Mouse (Mus musculus) spleen, adult 2 months (tissue): ENCODE results near the gene Glud1. TPM values are rescaled to one million over a fixed set of nuclear protein-coding genes. Genes with fewer than 3 reads are reported as not detected.

Source experiments
- DNase-seq, 2 experiments: peaks; one replicate each; pipeline versions ENCODE4 v3.0.0 to v3.0.0-alpha.2; 2012 to 2021; ENCODE audit warnings: low spot score in 2 of 2, low read depth in 1 of 2
- H3K27ac ChIP-seq: fragments of 200-500 bp; 2 replicates; pipeline ENCODE4 v1.5.1; 2012; ENCODE audit warnings: low read length, inconsistent platforms; ENCODE audit not compliant: insufficient read depth
- H3K27me3 ChIP-seq: fragments of 200-500 bp; 2 replicates; pipeline ENCODE4 v1.6.1; 2012; ENCODE audit warnings: mild to moderate bottlenecking, moderate library complexity, low read length, inconsistent platforms; ENCODE audit not compliant: control insufficient read depth, insufficient read depth
- H3K36me3 ChIP-seq: fragments of 200-500 bp; 2 replicates; pipeline ENCODE4 v1.6.1; 2012; ENCODE audit warnings: mild to moderate bottlenecking, low read length, inconsistent platforms; ENCODE audit not compliant: control insufficient read depth, insufficient read depth
- H3K4me1 ChIP-seq: fragments of 200-500 bp; 2 replicates; pipeline ENCODE4 v1.6.1; 2011; ENCODE audit warnings: inconsistent platforms; ENCODE audit not compliant: control insufficient read depth, insufficient read depth, insufficient read length
- H3K4me3 ChIP-seq: fragments of 200-500 bp; 2 replicates; pipeline ENCODE4 v1.5.1; 2011; ENCODE audit warnings: mild to moderate bottlenecking, inconsistent platforms; ENCODE audit not compliant: insufficient read depth, insufficient read length; ENCODE audit errors: extremely low read depth
- CTCF ChIP-seq: fragments of 200-500 bp; IDR thresholded peaks from 2 replicates; pipeline ENCODE4 v1.5.1; 2011; ENCODE audit warnings: mild to moderate bottlenecking, inconsistent platforms; ENCODE audit not compliant: insufficient read depth, insufficient read length, insufficient replicate concordance; ENCODE audit errors: extremely low read depth
- POLR2A ChIP-seq: fragments of 200-500 bp; IDR thresholded peaks from 2 replicates; pipeline ENCODE4 v1.6.1; 2011; ENCODE audit warnings: low read depth, low read length, inconsistent platforms
- WGBS: fragments of 180-500 bp; shearing (Covaris S2); methylation state at CpG from one replicate; pipeline ENCODE4 v1.1.7; 2018; 5-methylcytosine and 5-hydroxymethylcytosine counted together
- polyA plus RNA-seq: library from polyadenylated mRNA; depleted of rRNA; stranded (reverse); fragments of >200 nt; gene quantifications from 2 replicates; pipeline ENCODE4 v1.2.3, GENCODE M21; 2012; rRNA removed

The Glud1 gene
- 47.7 and 60.1 TPM in 2 replicates for polyA plus RNA-seq

DNA sequence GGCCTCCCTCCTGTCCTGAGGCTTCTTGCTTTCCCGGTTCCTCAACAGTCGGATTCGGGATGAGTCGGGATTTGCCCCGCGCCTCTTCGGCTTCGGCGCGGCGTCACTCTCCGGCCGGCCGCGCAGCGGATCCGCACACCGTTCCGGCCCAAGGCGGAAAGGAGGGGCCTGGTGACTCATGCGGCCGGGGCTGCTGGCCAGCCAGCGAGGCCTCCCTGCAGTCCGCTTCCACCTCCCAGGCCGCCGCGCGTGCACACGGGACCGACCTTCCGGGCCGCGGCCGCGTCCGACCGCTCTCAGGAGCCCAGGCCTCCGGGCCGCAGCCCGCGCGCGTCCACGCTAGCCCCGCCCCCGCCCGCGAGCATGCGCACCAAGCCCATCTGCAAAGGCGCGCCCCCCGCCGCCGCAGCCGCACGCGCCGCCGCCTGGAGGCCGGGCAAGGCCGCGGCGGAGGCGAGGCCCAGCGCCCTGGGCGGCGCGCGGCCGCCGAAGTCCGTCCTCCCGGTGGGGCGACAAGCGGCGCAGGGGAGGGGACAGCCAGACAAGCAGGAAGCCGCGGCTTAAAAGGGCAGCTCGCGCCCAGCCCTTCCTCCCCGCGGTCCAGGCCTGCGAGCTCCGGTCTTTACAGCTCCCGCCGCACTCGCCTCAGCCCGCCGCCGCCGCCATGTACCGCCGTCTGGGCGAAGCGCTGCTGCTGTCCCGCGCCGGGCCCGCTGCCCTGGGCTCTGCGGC, at the start of gene Glud1, which contains the start of gene Shld2:
Gene Glud1, plus strand, starts transcription at position 494 of the 732 bp plus-strand sequence.
Gene Shld2, minus strand, starts transcription at position 260 of the 732 bp plus-strand sequence.
- TF ChIP-seq CTCF (no peak), POLR2A (peak; percentile 68; the same call in 1 of the 2 replicates)
- WGBS: under 1% methylated on average over 98 of the region's 100 CpGs

GRCm38 (mm10) chr14:34268046-34268445, 42.5 kb upstream of the Glud1 start:
- H3K4me3 ChIP-seq: no peak overlapping the region
- no peak for DNase-seq
- TF ChIP-seq CTCF (no peak), POLR2A (no peak)
- no peaks in the 10 kb centered on the region for H3K36me3 ChIP-seq
- 91% methylated on average over 9 of the region's 9 CpGs for WGBS
- no peak overlapping the region for H3K27ac ChIP-seq
- H3K27me3 ChIP-seq: no peaks in the 10 kb centered on the region
- no peaks in the 10 kb centered on the region for H3K4me1 ChIP-seq

More for the DNA sequence above, at the start of gene Glud1, which contains the start of gene Shld2:
- H3K4me1 ChIP-seq: peaks cover 9% of the 10 kb centered on the region; the same call in 1 of the 2 replicates
- H3K36me3 ChIP-seq: no peaks in the 10 kb centered on the region
- H3K27ac ChIP-seq: peak within 1 kb of the TSS; percentile 86
- no peaks in the 10 kb centered on the region for H3K27me3 ChIP-seq
- peak; percentile 79 to 93 for DNase-seq
- peak within 1 kb of the TSS; percentile 88 for H3K4me3 ChIP-seq

DNA sequence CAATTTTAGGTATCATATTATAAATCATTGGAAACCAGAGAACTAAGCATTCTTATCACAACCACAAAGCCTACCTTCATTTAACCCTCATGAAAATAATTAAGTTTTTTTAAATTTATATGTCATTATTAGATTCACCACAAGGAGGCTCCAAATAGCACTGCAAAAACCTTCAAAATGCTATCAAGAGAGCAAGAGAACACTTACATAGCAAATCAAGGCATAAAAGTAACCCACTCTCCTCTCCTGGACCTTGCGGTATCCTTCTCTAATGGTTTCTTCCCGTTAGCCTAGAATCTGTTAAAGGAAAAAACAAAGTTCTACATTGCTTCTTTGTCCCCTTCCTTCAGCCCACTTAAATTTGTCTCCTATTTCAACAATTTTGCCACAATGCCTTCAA, 37.2 kb upstream of the Glud1 start:
- Histone ChIP-seq H3K4me1 (no peaks in the 10 kb centered on the region), H3K27ac (no peak overlapping the region), H3K27me3 (no peaks in the 10 kb centered on the region), H3K4me3 (no peak overlapping the region), H3K36me3 (no peaks in the 10 kb centered on the region)
- no peak for DNase-seq
- no peak for TF ChIP-seq CTCF
- TF ChIP-seq POLR2A: no peak
- WGBS: 76% methylated on average over 2 of the region's 2 CpGs

GRCm38 (mm10) chr14:34274141-34274540, 36.4 kb upstream of the Glud1 start:
- no peaks in the 10 kb centered on the region for H3K4me1 ChIP-seq
- H3K4me3 ChIP-seq: no peak overlapping the region
- no peaks in the 10 kb centered on the region for H3K27me3 ChIP-seq
- TF ChIP-seq POLR2A (no peak), CTCF (no peak)
- H3K27ac ChIP-seq: no peak overlapping the region
- H3K36me3 ChIP-seq: no peaks in the 10 kb centered on the region
- WGBS: 96% methylated on average over 3 of the region's 3 CpGs
- no peak for DNase-seq

DNA sequence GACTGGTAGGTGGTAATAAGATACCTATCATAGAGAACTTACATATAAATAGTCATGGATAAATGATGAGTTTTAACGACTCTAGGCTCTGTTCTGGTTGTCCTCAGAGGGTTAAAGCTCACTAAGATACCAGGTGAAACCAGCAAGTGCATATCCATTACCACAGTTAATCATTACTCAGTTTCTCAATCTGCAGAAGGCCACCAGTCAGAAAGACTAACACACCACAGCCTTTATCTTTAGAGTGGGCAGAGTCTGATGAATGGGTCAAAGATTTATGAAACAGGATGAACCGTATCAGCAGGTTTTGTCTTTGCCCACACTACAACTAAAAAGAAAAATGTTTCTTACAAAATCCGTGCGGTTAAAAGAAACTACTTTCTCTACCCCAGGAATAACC, 35.3 kb upstream of the Glud1 start:
- H3K4me3 ChIP-seq: no peak overlapping the region
- no peaks in the 10 kb centered on the region for H3K36me3 ChIP-seq
- no peak overlapping the region for H3K27ac ChIP-seq
- no peaks in the 10 kb centered on the region for H3K27me3 ChIP-seq
- DNase-seq: no peak
- TF ChIP-seq CTCF (no peak), POLR2A (no peak)
- WGBS: 85% methylated on average over 4 of the region's 4 CpGs
- no peaks in the 10 kb centered on the region for H3K4me1 ChIP-seq

DNA sequence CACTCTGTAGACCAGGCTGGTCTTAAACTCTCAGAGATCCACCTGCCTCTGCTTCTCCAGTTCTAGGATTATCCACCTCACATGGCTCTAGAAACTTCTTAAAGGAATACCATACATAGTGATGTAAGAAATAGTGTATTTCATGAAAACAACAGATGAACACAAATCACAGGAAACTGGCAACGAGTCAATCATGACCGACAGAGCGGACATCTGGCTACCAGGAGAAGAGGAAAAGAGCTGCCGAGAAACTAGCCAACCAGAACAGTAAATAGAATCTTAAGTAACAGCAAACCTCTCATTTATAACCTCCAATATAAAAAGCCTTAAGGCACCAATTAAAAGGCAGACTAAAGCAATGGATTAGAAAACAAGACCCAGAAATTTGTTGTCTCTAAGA, 30.8 kb upstream of the Glud1 start:
- H3K27ac ChIP-seq: no peak overlapping the region
- H3K27me3 ChIP-seq: no peaks in the 10 kb centered on the region
- H3K36me3 ChIP-seq: no peaks in the 10 kb centered on the region
- H3K4me1 ChIP-seq: no peaks in the 10 kb centered on the region
- WGBS: 54% methylated on average over 4 of the region's 4 CpGs
- TF ChIP-seq POLR2A: no peak
- TF ChIP-seq CTCF: no peak
- no peak overlapping the region for H3K4me3 ChIP-seq
- DNase-seq: no peak

GRCm38 (mm10) chr14:34280798-34281197, 29.7 kb upstream of the Glud1 start:
- DNase-seq: no peak
- 58% methylated on average over 2 of the region's 2 CpGs for WGBS
- Histone ChIP-seq H3K36me3 (no peaks in the 10 kb centered on the region), H3K27ac (no peak overlapping the region), H3K27me3 (no peaks in the 10 kb centered on the region), H3K4me3 (no peak overlapping the region), H3K4me1 (no peaks in the 10 kb centered on the region)
- TF ChIP-seq POLR2A (no peak), CTCF (no peak)
